Mouse (Mus musculus) stomach, embryonic 15.5 days (tissue): Measurements from ENCODE around the gene Nfkbie. TPM values are rescaled to one million over a fixed set of nuclear protein-coding genes. Genes with fewer than 3 reads are reported as not detected.

Experiments
- ATAC-seq: fragments of 200-750 bp; cut with Nextera tagmentation; 2 replicates; pipeline ENCODE4 v1.8.0; 2017; ENCODE audit warnings: low read depth, moderate number of reproducible peaks, moderate TSS enrichment; ENCODE audit not compliant: insufficient read depth, low FRiP score
- H3K27ac ChIP-seq: fragments of 300-500 bp; sonication (generic); 2 replicates; pipeline ENCODE4 v1.5.1; 2015; ENCODE audit warnings: mild to moderate bottlenecking, inconsistent platforms
- H3K27me3 ChIP-seq: fragments of 300-500 bp; sonication (generic); replicated peaks from 2 replicates; pipeline ENCODE4 v1.6.1; 2015; ENCODE audit warnings: inconsistent platforms
- H3K36me3 ChIP-seq: fragments of 300-500 bp; sonication (generic); 2 replicates; pipeline ENCODE4 v1.6.1; 2015; ENCODE audit warnings: inconsistent platforms
- H3K4me1 ChIP-seq: fragments of 300-500 bp; sonication (generic); 2 replicates; pipeline ENCODE4 v1.6.1; 2015; ENCODE audit warnings: inconsistent platforms
- H3K4me2 ChIP-seq: fragments of 300-500 bp; sonication (generic); 2 replicates; pipeline ENCODE4 v1.6.1; 2015; ENCODE audit warnings: mild to moderate bottlenecking, inconsistent platforms
- H3K4me3 ChIP-seq: fragments of 300-500 bp; sonication (generic); replicated peaks from 2 replicates; pipeline ENCODE4 v1.5.1; 2015; ENCODE audit warnings: inconsistent platforms
- H3K9ac ChIP-seq: fragments of 300-500 bp; sonication (generic); 2 replicates; pipeline ENCODE4 v1.6.1; 2015; ENCODE audit warnings: inconsistent platforms
- H3K9me3 ChIP-seq: fragments of 300-500 bp; sonication (generic); 2 replicates; pipeline ENCODE4 v1.6.1; 2016; ENCODE audit warnings: inconsistent platforms
- WGBS: fragments of 180-500 bp; shearing (Covaris S2); methylation state at CpG from one replicate; pipeline ENCODE4 v1.1.7; 2015; 5-methylcytosine and 5-hydroxymethylcytosine counted together
- polyA plus RNA-seq: library from polyadenylated mRNA; unstranded; fragments of >200 nt; fragmentation: Nextera tagmentation; extraction: Ambion mirVana; gene quantifications from 2 replicates; pipeline ENCODE4 v1.2.1, GENCODE M21; 2015

The Nfkbie gene
- polyA plus RNA-seq, 1 experiment from 2014 or later, result 4.4 TPM

- 0 out of 2 replicates have a peak overlapping the region, but pooled peaks have one; percentile 88 for H3K27ac ChIP-seq
- 91% methylated on average over 11 of the region's 11 CpGs for WGBS
Observed at GRCm38 (mm10) chr17:45565103-45565502, 9.6 kb downstream of the Nfkbie start.

GRCm38 (mm10) chr17:45566031-45566359 lies 10.5 kb downstream of the Nfkbie start:
- no peak overlapping the region for H3K4me2 ChIP-seq
- no peak overlapping the region for H3K9ac ChIP-seq
- H3K27ac ChIP-seq, result no peak overlapping the region
- H3K4me3 ChIP-seq, result no peak overlapping the region
- WGBS, result 68% methylated on average over 1 of the region's 1 CpGs
- H3K36me3 ChIP-seq, result peaks cover 46% of the 10 kb centered on the region
- H3K4me1 ChIP-seq, result peaks cover 42% of the 10 kb centered on the region
- no peaks in the 10 kb centered on the region for H3K27me3 ChIP-seq
- ATAC-seq, result no peak
- H3K9me3 ChIP-seq, result no peaks in the 10 kb centered on the region

More at GRCm38 (mm10) chr17:45565103-45565502, 9.6 kb downstream of the Nfkbie start:
- H3K36me3 ChIP-seq, result peaks cover 37% of the 10 kb centered on the region
- 0 out of 2 replicates have a peak overlapping the region, but pooled peaks have one; percentile 98 for H3K9ac ChIP-seq
- no peak for ATAC-seq
- peak overlapping the region; percentile 99 for H3K4me3 ChIP-seq
- H3K9me3 ChIP-seq, result no peaks in the 10 kb centered on the region
- H3K4me1 ChIP-seq, result peaks cover 34% of the 10 kb centered on the region
- peak overlapping the region; percentile 86 for H3K4me2 ChIP-seq
- H3K27me3 ChIP-seq, result 0 out of 2 replicates have a peak, but pooled peaks cover 2% of the 10 kb centered on the region

GRCm38 (mm10) chr17:45566360-45567161 lies 11.1 kb downstream of the Nfkbie start:
- Histone ChIP-seq H3K9me3 (no peaks in the 10 kb centered on the region), H3K27ac (0 out of 2 replicates have a peak overlapping the region, but pooled peaks have one; percentile 8), H3K4me3 (no peak overlapping the region), H3K27me3 (no peaks in the 10 kb centered on the region), H3K9ac (no peak overlapping the region), H3K4me1 (peaks cover 45% of the 10 kb centered on the region), H3K36me3 (peaks cover 52% of the 10 kb centered on the region), H3K4me2 (no peak overlapping the region)
- ATAC-seq, result no peak
- WGBS, result 59% methylated on average over 18 of the region's 18 CpGs

DNA sequence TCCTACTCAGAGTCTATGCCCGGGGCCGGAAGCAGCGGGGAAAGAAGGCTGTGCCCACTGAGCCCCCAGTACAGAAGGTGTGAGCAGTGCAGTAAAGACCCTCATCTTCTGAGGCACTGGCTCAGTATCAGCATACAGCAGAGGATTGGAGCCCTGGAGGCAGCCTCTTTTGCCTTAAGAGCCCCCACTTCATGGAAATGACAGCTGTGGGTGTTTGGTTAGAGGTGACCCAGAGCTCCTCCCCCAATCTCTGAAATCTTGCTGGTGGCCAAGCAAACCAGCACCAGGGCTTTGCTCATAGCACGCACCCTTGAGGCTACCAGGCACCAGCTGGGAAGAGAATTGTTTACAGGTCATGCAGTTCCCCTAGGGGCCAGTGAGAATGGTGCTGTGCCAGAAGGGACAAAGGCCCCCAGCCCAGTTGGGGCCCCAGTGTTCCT lies 11.7 kb downstream of the Nfkbie start:
- ATAC-seq, result no peak
- no peaks in the 10 kb centered on the region for H3K27me3 ChIP-seq
- H3K36me3 ChIP-seq, result peaks cover 55% of the 10 kb centered on the region
- H3K4me2 ChIP-seq, result no peak overlapping the region
- H3K9me3 ChIP-seq, result no peaks in the 10 kb centered on the region
- H3K4me3 ChIP-seq, result no peak overlapping the region
- H3K9ac ChIP-seq, result no peak overlapping the region
- WGBS, result 33% methylated on average over 4 of the region's 4 CpGs
- H3K27ac ChIP-seq, result 0 out of 2 replicates have a peak overlapping the region, but pooled peaks have one; percentile 8
- peaks cover 49% of the 10 kb centered on the region for H3K4me1 ChIP-seq

DNA sequence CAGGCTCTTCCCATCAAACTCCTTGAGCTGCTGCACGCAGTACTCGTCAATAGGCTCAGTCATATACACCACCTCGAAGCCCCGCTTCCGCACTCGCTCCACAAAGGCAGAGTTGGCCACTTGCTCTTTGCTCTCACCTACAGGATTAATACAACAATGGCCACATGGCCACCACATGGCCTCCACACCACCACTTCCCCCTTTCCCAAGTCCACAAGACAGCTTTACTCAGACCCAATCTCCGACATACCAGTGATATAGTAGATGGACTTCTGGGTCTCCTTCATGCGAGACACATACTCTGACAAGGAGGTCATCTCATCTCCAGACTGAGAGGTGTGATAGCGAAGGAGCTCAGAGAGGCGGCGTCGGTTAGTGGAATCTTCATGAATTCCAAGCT lies 13.5 kb downstream of the Nfkbie start:
- 85% methylated on average over 12 of the region's 12 CpGs for WGBS
- ATAC-seq, result no peak
- peaks cover 55% of the 10 kb centered on the region for H3K36me3 ChIP-seq
- H3K4me2 ChIP-seq, result no peak overlapping the region
- H3K4me3 ChIP-seq, result no peak overlapping the region
- H3K27ac ChIP-seq, result no peak overlapping the region
- H3K9ac ChIP-seq, result no peak overlapping the region
- H3K27me3 ChIP-seq, result no peaks in the 10 kb centered on the region
- peaks cover 49% of the 10 kb centered on the region for H3K4me1 ChIP-seq
- no peaks in the 10 kb centered on the region for H3K9me3 ChIP-seq

DNA sequence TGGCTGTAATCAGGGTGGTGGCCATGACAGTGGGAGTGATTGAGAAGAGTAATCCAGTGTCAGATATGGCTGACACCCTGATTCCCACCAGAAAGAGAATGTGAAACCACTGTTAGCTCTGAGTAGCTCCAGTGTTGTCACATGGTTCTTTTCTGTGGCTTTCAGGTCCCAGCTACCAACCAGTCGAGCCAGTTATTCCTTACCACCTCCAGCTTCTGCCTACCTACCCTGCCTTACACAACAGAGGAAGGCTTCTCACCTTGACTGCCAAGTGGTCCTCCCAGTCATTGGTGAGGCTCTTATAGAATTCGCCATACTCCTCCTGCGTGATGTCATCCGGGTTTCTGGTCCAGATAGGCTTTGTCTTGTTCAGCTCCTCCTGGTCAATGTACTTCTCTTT lies 14.5 kb downstream of the Nfkbie start:
- Histone ChIP-seq H3K27ac (no peak overlapping the region), H3K4me3 (no peak overlapping the region), H3K9me3 (no peaks in the 10 kb centered on the region), H3K4me2 (no peak overlapping the region), H3K4me1 (peaks cover 51% of the 10 kb centered on the region), H3K27me3 (no peaks in the 10 kb centered on the region), H3K9ac (no peak overlapping the region), H3K36me3 (peaks cover 55% of the 10 kb centered on the region)
- WGBS, result 76% methylated on average over 4 of the region's 4 CpGs
- no peak for ATAC-seq

DNA sequence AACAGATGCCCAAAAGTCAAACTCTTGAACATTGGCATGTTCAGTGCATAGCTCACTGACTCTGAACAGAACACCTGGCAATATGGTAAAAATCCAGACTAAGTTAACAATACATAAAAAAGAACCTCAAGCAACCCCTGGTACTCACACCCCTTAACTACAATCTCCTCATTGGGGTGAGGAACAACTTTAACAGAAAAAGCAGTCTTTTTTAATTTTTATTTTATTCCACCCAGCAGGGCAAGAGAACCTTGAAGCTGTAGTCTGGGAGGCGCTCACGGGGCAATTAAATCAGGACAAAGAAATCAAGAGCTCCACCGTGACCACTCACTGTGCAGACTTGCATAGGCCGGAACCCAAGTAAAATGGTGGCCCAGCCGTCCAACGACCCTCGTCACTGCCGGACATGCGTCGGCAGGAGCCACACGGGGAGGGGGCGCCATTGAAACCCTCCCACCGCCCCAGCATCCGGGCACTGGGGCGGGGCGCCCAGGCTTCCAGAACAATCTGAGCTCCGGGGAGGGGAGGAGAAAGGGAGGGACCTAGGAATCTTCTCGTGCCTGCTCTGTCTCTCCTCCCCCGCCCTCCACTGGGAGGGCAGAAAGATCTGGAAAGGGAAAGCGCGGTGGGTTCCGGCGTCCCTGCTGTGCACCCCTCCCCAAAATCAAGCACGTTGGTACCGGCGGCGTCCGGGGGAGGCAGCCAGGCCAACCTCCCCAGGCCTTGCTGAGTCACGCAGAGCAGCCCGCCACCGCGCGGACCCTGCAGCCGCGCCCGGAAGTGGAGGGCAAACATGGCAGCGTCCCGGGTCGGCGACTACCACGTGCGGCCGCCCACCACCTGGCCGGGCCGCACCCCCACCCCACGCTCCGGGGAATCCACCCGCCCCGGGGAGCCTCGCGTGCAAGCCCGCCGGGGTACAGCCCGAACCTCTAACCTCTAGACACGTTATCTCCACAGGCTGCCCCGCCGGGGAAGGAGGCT lies 16.9 kb downstream of the Nfkbie start:
- WGBS, result under 1% methylated on average over 56 of the region's 57 CpGs
- H3K27me3 ChIP-seq, result no peaks in the 10 kb centered on the region
- H3K9ac ChIP-seq, result peak overlapping the region; percentile 100
- H3K27ac ChIP-seq, result peak overlapping the region; percentile 99
- H3K4me3 ChIP-seq, result peak overlapping the region; percentile 99
- no peaks in the 10 kb centered on the region for H3K9me3 ChIP-seq
- peaks cover 35% of the 10 kb centered on the region for H3K4me1 ChIP-seq
- peak; percentile 29 for ATAC-seq
- H3K4me2 ChIP-seq, result peak overlapping the region; percentile 84
- peaks cover 43% of the 10 kb centered on the region for H3K36me3 ChIP-seq

GRCm38 (mm10) chr17:45573087-45573779 lies 17.7 kb downstream of the Nfkbie start, which contains the start of gene Hsp90ab1:
Gene Hsp90ab1 (minus strand): TSS chr17:45573271.
- Histone ChIP-seq H3K27ac (peak within 1 kb of the TSS; percentile 99), H3K36me3 (peaks cover 36% of the 10 kb centered on the region), H3K4me1 (peaks cover 37% of the 10 kb centered on the region), H3K9ac (peak within 1 kb of the TSS; percentile 100), H3K4me2 (peak within 1 kb of the TSS; percentile 84), H3K4me3 (peak within 1 kb of the TSS; percentile 99), H3K9me3 (no peaks in the 10 kb centered on the region), H3K27me3 (no peaks in the 10 kb centered on the region)
- peak; percentile 77 for ATAC-seq
- under 1% methylated on average over 41 of the region's 41 CpGs for WGBS

DNA sequence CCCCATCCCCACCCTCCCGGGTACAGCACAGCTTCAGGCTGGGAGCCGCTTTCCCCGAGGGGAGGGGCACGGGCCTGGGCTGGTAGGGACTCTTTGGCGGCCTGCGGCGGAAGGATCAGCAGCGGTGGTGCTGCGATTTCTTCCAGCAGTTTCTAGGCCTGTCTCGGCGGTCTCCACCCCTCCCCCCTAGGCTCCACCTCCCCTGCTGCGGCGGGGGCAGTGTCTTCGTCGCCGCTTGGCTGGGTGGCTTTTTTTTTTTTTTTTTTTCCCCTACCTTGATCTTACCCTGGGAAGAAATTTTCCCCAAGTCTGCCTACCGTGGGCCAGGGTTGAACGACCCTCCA lies 18.2 kb downstream of the Nfkbie start:
- H3K27ac ChIP-seq, result peak overlapping the region; percentile 99
- peaks cover 37% of the 10 kb centered on the region for H3K4me1 ChIP-seq
- peak overlapping the region; percentile 84 for H3K4me2 ChIP-seq
- H3K27me3 ChIP-seq, result no peaks in the 10 kb centered on the region
- peak overlapping the region; percentile 99 for H3K4me3 ChIP-seq
- peak overlapping the region; percentile 73 for H3K9ac ChIP-seq
- WGBS, result 0% methylated on average over 18 of the region's 18 CpGs
- H3K9me3 ChIP-seq, result no peaks in the 10 kb centered on the region
- peak; percentile 44 for ATAC-seq
- H3K36me3 ChIP-seq, result peaks cover 31% of the 10 kb centered on the region

DNA sequence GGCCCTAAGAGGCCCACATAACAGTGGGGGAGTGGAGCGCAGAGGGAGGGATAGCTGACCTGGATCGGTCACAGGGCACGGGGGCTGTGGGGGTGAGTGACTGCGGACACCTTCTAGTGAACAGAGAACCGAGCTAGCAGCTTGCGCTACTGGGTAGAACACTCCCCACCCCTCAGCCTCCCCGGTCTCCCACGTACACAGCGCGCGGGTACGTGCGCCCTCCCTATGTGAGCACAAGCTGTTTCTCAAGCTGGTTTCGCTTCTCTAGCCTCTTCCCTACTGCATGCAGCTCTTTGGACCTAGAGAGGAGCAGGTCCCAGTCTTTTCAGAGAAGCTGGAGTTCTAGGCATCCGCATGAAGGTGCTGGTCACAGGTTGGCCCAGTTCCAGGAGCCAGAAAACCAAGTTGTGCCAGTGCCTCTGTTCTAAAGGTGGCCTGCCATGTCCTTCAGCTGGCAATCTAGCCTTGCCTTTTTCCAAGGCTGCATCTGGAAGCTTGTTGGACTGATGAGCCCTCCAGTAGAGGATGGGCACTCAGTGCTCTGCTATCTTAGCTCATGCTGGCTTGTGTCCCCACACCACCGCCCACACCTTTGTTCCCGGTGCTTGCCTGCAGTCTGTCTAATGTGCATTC lies 18.7 kb downstream of the Nfkbie start:
- peak; percentile 70 for ATAC-seq
- peak overlapping the region; percentile 73 for H3K9ac ChIP-seq
- 4% methylated on average over 17 of the region's 17 CpGs for WGBS
- H3K36me3 ChIP-seq, result peaks cover 26% of the 10 kb centered on the region
- H3K27me3 ChIP-seq, result no peaks in the 10 kb centered on the region
- no peaks in the 10 kb centered on the region for H3K9me3 ChIP-seq
- H3K4me2 ChIP-seq, result peak overlapping the region; percentile 84
- H3K4me3 ChIP-seq, result peak overlapping the region; percentile 99
- peak overlapping the region; percentile 99 for H3K27ac ChIP-seq
- H3K4me1 ChIP-seq, result peaks cover 35% of the 10 kb centered on the region
